Mouse (Mus musculus) spleen, adult 12 weeks (tissue): Measurements from ENCODE around the gene Ccdc191.

Experiments used
- DNase-seq: peaks from one replicate; pipeline ENCODE4 v3.0.0; 2022; ENCODE audit warnings: low spot score

Ccdc191 gene

GRCm38 (mm10) chr16:43986299-43986698, 96.7 kb downstream of the Ccdc191 start:
- DNase-seq = no peak

DNA sequence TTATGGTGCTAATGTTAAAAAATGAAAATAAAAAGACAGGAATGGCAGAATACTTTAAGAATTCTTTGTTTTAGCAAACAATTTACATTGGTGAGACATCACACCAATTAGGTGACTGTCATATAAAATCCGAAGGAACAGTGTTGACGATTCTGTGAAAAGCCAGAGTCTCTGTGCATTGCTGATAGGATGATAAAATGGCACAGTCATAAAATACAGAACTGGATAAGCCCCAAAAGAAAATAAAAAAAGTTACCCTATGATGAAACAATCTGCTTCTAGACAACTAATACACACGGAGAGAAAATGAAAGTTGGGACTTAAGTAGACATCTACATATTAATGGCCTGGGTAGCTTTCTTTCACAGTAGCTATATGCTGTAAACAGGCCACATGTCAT, 105.0 kb downstream of the Ccdc191 start:
- DNase-seq = no peak

- DNase-seq = no peak
Observed at GRCm38 (mm10) chr16:43999111-43999510, 109.5 kb downstream of the Ccdc191 start.

DNA sequence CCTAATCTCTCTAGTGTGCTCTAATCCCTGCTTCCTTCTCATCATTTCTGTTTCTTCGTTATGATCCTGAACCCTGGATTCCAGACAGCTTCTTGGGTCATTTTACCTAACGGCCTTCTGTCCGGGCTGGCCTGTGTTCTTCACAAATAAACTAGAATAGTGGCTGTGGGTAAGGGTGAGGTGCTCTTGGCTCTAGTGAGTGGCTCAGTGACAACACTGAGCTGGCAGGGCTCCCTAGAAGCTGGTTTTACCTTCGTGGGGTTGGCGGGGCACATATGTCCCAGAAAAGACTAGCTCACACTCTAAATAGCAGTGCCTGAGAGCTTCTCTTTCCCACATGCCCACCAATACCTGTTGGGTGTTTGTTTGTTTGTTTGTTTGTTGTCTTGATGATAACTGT, 109.9 kb downstream of the Ccdc191 start:
- DNase-seq = no peak

DNA sequence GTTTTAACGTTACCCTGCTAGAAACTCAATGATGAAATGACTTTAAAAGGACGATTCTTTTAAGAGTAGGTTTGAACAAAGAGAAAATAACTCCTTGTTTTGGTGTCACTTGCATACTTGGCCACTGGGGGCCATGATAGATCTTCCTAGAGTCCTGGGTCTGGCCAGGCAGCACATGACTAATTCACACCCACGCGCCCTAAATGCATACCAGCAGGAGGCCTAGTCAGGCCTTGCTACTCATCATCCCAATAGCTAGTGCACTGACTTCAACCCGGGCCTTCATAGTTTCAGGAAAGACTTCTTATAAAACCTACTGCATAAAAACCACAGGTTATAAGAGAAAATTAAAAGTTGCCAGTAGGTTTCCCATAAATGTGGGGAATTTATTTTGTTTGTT, 112.5 kb downstream of the Ccdc191 start:
- no peak for DNase-seq

DNA sequence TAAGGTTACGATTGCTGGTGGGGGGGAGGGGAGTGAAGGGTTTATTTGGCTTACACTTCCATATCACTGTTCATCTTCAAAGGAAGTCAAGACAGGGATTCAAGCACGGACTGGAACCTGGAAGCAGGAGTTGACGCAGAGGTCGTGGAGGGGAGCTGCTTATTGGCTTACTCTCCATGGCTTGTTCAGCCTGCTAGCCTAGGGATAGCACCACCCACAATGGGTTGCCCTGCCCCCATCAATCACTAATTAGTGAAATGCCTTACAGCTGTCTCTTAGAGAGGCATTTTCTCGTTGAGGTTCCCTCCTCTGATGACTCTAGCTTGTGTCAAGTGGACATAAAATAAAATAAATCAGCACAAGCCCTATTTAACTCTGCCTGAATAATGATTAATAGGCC, 121.4 kb downstream of the Ccdc191 start:
- DNase-seq = no peak
